Mouse (Mus musculus) ES-Bruce4 (cell line): ENCODE results near the gene Tlr9. TPM values are rescaled to one million over a fixed set of nuclear protein-coding genes. Genes with fewer than 3 reads are reported as not detected.

ENCODE experiments used
- H3K27ac ChIP-seq: 2 replicates; pipeline ENCODE4 v1.5.1; 2012; ENCODE audit warnings: low read length, inconsistent platforms; ENCODE audit not compliant: insufficient read depth
- H3K27me3 ChIP-seq: 2 replicates; pipeline ENCODE4 v1.6.1; 2012; ENCODE audit warnings: mild to moderate bottlenecking, low read length, inconsistent platforms; ENCODE audit not compliant: control insufficient read depth, poor library complexity, insufficient read depth, severe bottlenecking
- H3K36me3 ChIP-seq: 2 replicates; pipeline ENCODE4 v1.6.1; 2012; ENCODE audit warnings: inconsistent platforms, mild to moderate bottlenecking, low read length, moderate library complexity; ENCODE audit not compliant: control insufficient read depth, poor library complexity, insufficient read depth, severe bottlenecking
- H3K4me1 ChIP-seq: one replicate; pipeline ENCODE4 v1.8.1; 2011; ENCODE audit warnings: low read length; ENCODE audit not compliant: control insufficient read depth, insufficient read depth
- H3K4me3 ChIP-seq: 2 replicates; pipeline ENCODE4 v1.5.1; 2011; ENCODE audit warnings: low read depth, mild to moderate bottlenecking, low read length
- H3K9ac ChIP-seq: 2 replicates; pipeline ENCODE4 v1.6.1; 2012; ENCODE audit warnings: low read depth, mild to moderate bottlenecking, inconsistent platforms; ENCODE audit not compliant: poor library complexity, severe bottlenecking
- H3K9me3 ChIP-seq: replicated peaks from 2 replicates; pipeline ENCODE4 v1.6.1; 2012; ENCODE audit warnings: mild to moderate bottlenecking, low read length, inconsistent platforms; ENCODE audit not compliant: control insufficient read depth, poor library complexity, insufficient read depth, severe bottlenecking
- CTCF ChIP-seq: IDR thresholded peaks from one replicate; pipeline ENCODE4 v1.8.1; 2011; ENCODE audit warnings: low read depth, low read length
- EP300 ChIP-seq: IDR thresholded peaks from 2 replicates; pipeline ENCODE4 v1.6.1; 2011; ENCODE audit warnings: low read depth, low read length; ENCODE audit not compliant: insufficient read depth
- POLR2A ChIP-seq: IDR thresholded peaks from one replicate; pipeline ENCODE4 v1.8.1; 2011; ENCODE audit warnings: low read length; ENCODE audit not compliant: insufficient read depth
- polyA plus RNA-seq: library from polyadenylated mRNA; stranded (reverse); fragments of >200 nt; gene quantifications from 2 replicates; pipeline ENCODE4 v1.2.4, GENCODE M21; 2011; ENCODE audit warnings: low read depth; ENCODE audit not compliant: missing spikeins, insufficient read depth, insufficient read length

Gene Tlr9
- polyA plus RNA-seq, 1 experiment, result not detected

- Histone ChIP-seq H3K9me3 (no peaks in the 10 kb centered on the region), H3K9ac (no peak overlapping the region), H3K36me3 (0 out of 2 replicates have a peak, but pooled peaks cover 2% of the 10 kb centered on the region), H3K27me3 (no peaks in the 10 kb centered on the region), H3K4me1 (no peaks in the 10 kb centered on the region), H3K27ac (no peak overlapping the region), H3K4me3 (no peak overlapping the region)
- TF ChIP-seq EP300 (no peak), CTCF (no peak), POLR2A (no peak)
Measured at GRCm38 (mm10) chr9:106237878-106238277, 15.5 kb downstream of the Tlr9 start.

- H3K4me3 ChIP-seq, result no peak overlapping the region
- H3K9me3 ChIP-seq, result no peaks in the 10 kb centered on the region
- H3K4me1 ChIP-seq, result no peaks in the 10 kb centered on the region
- no peaks in the 10 kb centered on the region for H3K27me3 ChIP-seq
- H3K36me3 ChIP-seq, result 0 out of 2 replicates have a peak, but pooled peaks cover 2% of the 10 kb centered on the region
- TF ChIP-seq POLR2A (no peak), CTCF (peak; percentile 16)
- H3K9ac ChIP-seq, result no peak overlapping the region
- no peak overlapping the region for H3K27ac ChIP-seq
Measured at GRCm38 (mm10) chr9:106241541-106242164, 19.3 kb downstream of the Tlr9 start.

DNA sequence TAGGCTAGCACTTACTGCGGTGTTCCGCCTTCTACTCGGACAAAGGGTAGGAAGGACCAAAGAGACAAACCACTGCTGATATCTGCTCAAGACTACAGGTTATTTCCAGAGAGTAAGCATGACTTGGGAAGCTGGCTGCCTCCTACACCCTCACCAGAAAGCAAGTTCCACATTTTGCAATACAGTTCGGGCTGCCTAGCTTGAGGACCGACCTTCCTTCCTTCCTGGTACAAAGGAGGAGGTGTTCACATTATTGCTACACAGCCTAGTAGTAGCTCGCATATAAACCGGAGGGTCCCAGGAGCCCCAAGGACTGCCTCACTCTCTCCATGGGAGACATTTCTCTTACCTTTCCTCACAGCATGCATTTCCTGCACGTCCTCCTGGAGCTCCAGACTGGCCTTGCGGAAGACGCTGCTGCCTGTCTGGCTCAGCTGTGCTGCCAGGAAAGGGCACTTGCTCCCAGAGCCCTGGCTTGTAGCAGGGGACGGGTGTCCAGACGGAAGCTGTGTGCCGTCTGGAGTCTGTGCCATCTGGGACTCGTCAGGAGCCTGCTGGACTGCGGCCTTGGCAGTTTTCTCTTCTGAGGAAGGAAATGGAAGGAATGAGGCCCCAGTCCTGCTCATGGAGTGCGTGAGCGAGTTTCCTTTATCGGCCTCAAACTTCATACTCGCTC, 20.6 kb downstream of the Tlr9 start:
- H3K36me3 ChIP-seq, result 0 out of 2 replicates have a peak, but pooled peaks cover 2% of the 10 kb centered on the region
- H3K9ac ChIP-seq, result no peak overlapping the region

GRCm38 (mm10) chr9:106249550-106249949, 27.2 kb downstream of the Tlr9 start:
- Histone ChIP-seq H3K36me3 (no peaks in the 10 kb centered on the region), H3K27ac (no peak overlapping the region), H3K9ac (no peak overlapping the region), H3K9me3 (no peaks in the 10 kb centered on the region), H3K4me3 (no peak overlapping the region), H3K4me1 (no peaks in the 10 kb centered on the region), H3K27me3 (no peaks in the 10 kb centered on the region)
- TF ChIP-seq CTCF (no peak), EP300 (no peak), POLR2A (no peak)

More for the DNA sequence above, 20.6 kb downstream of the Tlr9 start:
- peak overlapping the region; percentile 22 for H3K4me3 ChIP-seq
- no peak overlapping the region for H3K27ac ChIP-seq
- no peaks in the 10 kb centered on the region for H3K9me3 ChIP-seq
- H3K4me1 ChIP-seq, result no peaks in the 10 kb centered on the region
- H3K27me3 ChIP-seq, result no peaks in the 10 kb centered on the region
- TF ChIP-seq EP300, result no peak
- TF ChIP-seq POLR2A, result no peak
- no peak for TF ChIP-seq CTCF

- H3K4me3 ChIP-seq, result no peak overlapping the region
- no peaks in the 10 kb centered on the region for H3K36me3 ChIP-seq
- TF ChIP-seq EP300 (no peak), CTCF (no peak), POLR2A (no peak)
- no peaks in the 10 kb centered on the region for H3K4me1 ChIP-seq
- H3K27ac ChIP-seq, result no peak overlapping the region
- no peaks in the 10 kb centered on the region for H3K9me3 ChIP-seq
- no peaks in the 10 kb centered on the region for H3K27me3 ChIP-seq
- H3K9ac ChIP-seq, result no peak overlapping the region
Measured at GRCm38 (mm10) chr9:106250245-106250644, 27.8 kb downstream of the Tlr9 start.

DNA sequence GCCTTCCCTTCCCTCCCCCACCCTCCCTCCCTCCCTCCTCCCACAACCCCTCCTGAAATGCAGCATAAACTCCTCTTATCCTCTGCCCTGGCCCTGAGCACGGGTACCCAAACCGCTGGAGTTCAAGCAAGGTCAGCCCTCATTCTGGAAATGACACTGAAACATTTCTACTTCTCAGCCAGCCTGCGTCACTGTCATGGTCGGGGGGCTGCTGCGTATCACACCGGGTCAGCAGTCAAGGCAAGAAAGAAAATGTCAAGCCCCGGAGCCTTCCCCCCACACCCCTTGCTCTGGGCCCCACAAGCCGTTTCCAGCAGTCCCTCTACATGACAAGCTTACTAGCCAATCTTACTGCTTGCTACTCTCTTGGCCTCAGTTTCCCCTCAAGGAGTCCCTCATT, 28.7 kb downstream of the Tlr9 start:
- Histone ChIP-seq H3K27ac (no peak overlapping the region), H3K4me3 (no peak overlapping the region), H3K27me3 (no peaks in the 10 kb centered on the region), H3K36me3 (no peaks in the 10 kb centered on the region), H3K9ac (no peak overlapping the region), H3K9me3 (no peaks in the 10 kb centered on the region), H3K4me1 (no peaks in the 10 kb centered on the region)
- TF ChIP-seq EP300 (no peak), POLR2A (no peak), CTCF (no peak)
